Mouse (Mus musculus) heart, embryonic 14.5 days (tissue): ENCODE measurements around the gene Snca. TPM values are rescaled to one million over a fixed set of nuclear protein-coding genes. Genes with fewer than 3 reads are reported as not detected.
"Not testable (repeated sequence)": the region's sequence is repeated elsewhere in the genome, so short reads cannot be mapped to it uniquely, and the experiment has no call there.

ENCODE experiments used
- ATAC-seq: fragments of 200-750 bp; cut with Nextera tagmentation; 2 replicates; pipeline ENCODE4 v1.8.0; 2017; ENCODE audit warnings: low read depth, moderate TSS enrichment; ENCODE audit not compliant: insufficient number of reproducible peaks, insufficient read depth, low FRiP score
- H3K27ac ChIP-seq, 2 experiments: fragments of 200-500 bp in 1 of 2; fragments of 300-500 bp in 1 of 2; sonication (generic) in 1 of 2; replicated peaks in 1 of 2; 2 replicates each; pipeline ENCODE4 v1.5.1; 2012 to 2014; ENCODE audit warnings: low read depth in 2 of 2, low read length in 2 of 2, control low read depth in 1 of 2, mild to moderate bottlenecking in 1 of 2, mixed read lengths in 1 of 2; ENCODE audit not compliant: control insufficient read depth in 1 of 2, insufficient read depth in 1 of 2
- H3K27me3 ChIP-seq: fragments of 300-500 bp; sonication (generic); 2 replicates; pipeline ENCODE4 v1.6.1; 2014; ENCODE audit warnings: mild to moderate bottlenecking, low read length, control low read depth; ENCODE audit not compliant: control insufficient read depth, insufficient read depth
- H3K36me3 ChIP-seq: fragments of 300-500 bp; sonication (generic); 2 replicates; pipeline ENCODE4 v1.6.1; 2014; ENCODE audit warnings: mild to moderate bottlenecking, control low read depth, low read length, mixed read lengths; ENCODE audit not compliant: control insufficient read depth, insufficient read depth
- H3K4me1 ChIP-seq, 2 experiments: fragments of 200-500 bp in 1 of 2; fragments of 300-500 bp in 1 of 2; sonication (generic) in 1 of 2; 2 replicates each; pipeline ENCODE4 v1.6.1; 2012 to 2014; ENCODE audit warnings: low read length in 2 of 2, control low read depth in 1 of 2, mixed read lengths in 1 of 2; ENCODE audit not compliant: control insufficient read depth in 2 of 2, insufficient read depth in 2 of 2
- H3K4me2 ChIP-seq: fragments of 300-500 bp; sonication (generic); 2 replicates; pipeline ENCODE4 v1.6.1; 2014; ENCODE audit warnings: mild to moderate bottlenecking, low read length
- H3K4me3 ChIP-seq, 2 experiments: fragments of 200-500 bp in 1 of 2; fragments of 300-500 bp in 1 of 2; sonication (generic) in 1 of 2; 2 replicates each; pipeline ENCODE4 v1.5.1; 2012 to 2014; ENCODE audit warnings: low read length in 2 of 2, mild to moderate bottlenecking in 2 of 2, control low read depth in 1 of 2, low read depth in 1 of 2, moderate library complexity in 1 of 2; ENCODE audit not compliant: control insufficient read depth in 1 of 2, insufficient read depth in 1 of 2
- H3K9ac ChIP-seq: fragments of 300-500 bp; sonication (generic); 2 replicates; pipeline ENCODE4 v1.6.1; 2014; ENCODE audit warnings: mild to moderate bottlenecking, low read length
- H3K9me3 ChIP-seq: fragments of 300-500 bp; sonication (generic); 2 replicates; pipeline ENCODE4 v1.6.1; 2016; ENCODE audit warnings: low read length, control low read depth; ENCODE audit not compliant: control insufficient read depth
- WGBS: fragments of 180-500 bp; shearing (Covaris S2); extraction: QIAGEN DNeasy Blood & Tissue Kit; methylation state at CpG from one replicate; pipeline ENCODE4 v1.1.7; 2014; 5-methylcytosine and 5-hydroxymethylcytosine counted together
- polyA plus RNA-seq: library from polyadenylated mRNA; unstranded; fragments of >200 nt; fragmentation: Nextera tagmentation; extraction: Ambion mirVana; gene quantifications from 2 replicates; pipeline ENCODE4 v1.2.1, GENCODE M21; 2014

Snca gene
- polyA plus RNA-seq, 1 experiment from 2014 or later = 43.2 TPM

DNA sequence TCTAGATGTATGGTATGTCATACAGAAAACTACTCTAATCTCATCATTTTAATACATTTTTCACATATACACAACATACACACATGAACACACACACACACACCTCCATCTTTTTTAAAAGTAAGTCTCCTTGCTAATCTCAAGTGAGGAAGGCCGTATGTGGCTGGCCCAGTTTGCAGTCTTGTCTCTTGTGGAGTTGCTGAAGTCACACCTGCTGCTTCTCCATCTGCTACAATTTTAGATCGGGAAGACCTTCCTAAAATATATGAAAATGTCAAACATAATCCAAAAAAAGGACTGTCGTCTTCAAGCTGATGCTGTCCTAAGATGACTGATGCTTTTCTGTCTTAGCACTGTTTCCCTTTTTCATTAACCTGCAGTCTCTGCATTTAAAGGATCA, 112.1 kb downstream of the Snca start:
- ATAC-seq = no peak
- H3K4me2 ChIP-seq = no peak overlapping the region
- H3K27me3 ChIP-seq = no peaks in the 10 kb centered on the region
- H3K27ac ChIP-seq = no peak overlapping the region
- no peaks in the 10 kb centered on the region for H3K4me1 ChIP-seq
- WGBS = 80% methylated on average over 3 of the region's 3 CpGs
- no peaks in the 10 kb centered on the region for H3K36me3 ChIP-seq
- H3K4me3 ChIP-seq = no peak overlapping the region
- no peaks in the 10 kb centered on the region for H3K9me3 ChIP-seq
- no peak overlapping the region for H3K9ac ChIP-seq

DNA sequence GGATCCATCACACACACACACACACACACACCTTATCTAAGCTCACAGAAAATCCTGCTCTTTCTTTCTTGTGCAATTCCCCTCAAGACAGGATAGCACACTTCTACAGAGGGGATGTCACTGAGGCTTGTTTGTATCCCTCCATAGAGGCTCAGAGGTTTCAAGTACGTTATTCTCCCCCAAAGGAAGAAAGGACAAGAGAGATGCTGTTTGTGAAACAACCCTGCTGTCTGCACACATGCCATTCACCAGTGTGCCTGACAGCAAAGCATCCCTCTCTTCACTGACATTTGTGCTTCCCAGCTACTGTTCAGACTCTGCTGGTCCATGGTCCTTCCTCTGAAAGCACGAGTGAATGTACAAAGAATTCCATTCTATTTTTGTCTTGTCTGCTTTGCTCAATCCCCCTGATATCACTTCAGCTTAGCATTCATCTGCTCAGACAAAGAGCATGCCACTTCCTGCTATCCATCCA, 119.6 kb downstream of the Snca start:
- 0 out of 4 replicates have a peak overlapping the region, but pooled peaks of 1 of the 2 experiments have one; percentile 9 for H3K27ac ChIP-seq
- H3K4me2 ChIP-seq = no peak overlapping the region
- H3K27me3 ChIP-seq = no peaks in the 10 kb centered on the region
- H3K9ac ChIP-seq = no peak overlapping the region
- no peaks in the 10 kb centered on the region for H3K9me3 ChIP-seq
- no peaks in the 10 kb centered on the region for H3K36me3 ChIP-seq
- no peak for ATAC-seq
- no peak overlapping the region for H3K4me3 ChIP-seq
- H3K4me1 ChIP-seq = peaks cover 0 to 4% of the 10 kb centered on the region in 2 experiments; a peak in 1 of 4 replicates
- 4% methylated on average over 2 of the region's 2 CpGs for WGBS

DNA sequence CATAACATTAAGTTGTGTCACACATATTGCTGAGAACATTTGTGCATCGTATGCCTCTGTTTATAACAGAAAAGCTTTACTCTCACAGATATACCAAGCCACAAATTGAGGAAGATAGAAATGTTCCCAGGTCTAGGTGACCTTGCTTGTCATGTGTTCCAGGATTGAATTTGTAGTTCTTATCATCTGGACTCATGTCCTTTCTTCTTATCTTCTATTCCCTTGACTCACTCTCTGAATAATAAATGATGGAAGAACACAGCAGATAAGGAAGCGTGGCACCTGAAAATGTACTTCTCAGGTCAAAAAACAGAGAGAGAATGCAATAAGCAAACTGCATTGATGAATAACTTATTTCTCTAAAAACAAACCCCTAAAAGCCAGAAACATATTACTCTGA, 131.6 kb downstream of the Snca start:
- 61% methylated on average over 2 of the region's 2 CpGs for WGBS
- no peaks in the 10 kb centered on the region for H3K9me3 ChIP-seq
- H3K27ac ChIP-seq = no peak overlapping the region
- no peak overlapping the region for H3K9ac ChIP-seq
- no peaks in the 10 kb centered on the region for H3K27me3 ChIP-seq
- H3K4me1 ChIP-seq = no peaks in the 10 kb centered on the region
- no peak for ATAC-seq
- no peak overlapping the region for H3K4me3 ChIP-seq
- no peak overlapping the region for H3K4me2 ChIP-seq
- no peaks in the 10 kb centered on the region for H3K36me3 ChIP-seq

DNA sequence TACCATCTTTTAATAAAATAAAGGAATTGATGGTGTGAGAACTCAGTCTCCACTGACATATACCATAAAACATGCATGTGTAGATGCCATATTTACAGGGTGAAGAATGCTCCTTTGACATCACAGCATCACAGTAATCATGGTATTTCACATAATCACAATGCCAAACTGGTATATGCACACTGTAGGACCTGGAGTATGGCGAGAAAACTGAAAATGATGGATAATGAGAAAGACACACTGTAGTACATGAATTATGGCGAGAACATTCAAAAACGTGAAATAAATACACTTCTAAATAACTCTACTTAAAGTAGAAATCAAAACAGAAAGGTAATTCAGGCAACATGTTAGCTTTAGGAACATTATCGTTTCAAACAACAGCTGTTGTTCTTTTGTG, 142.6 kb downstream of the Snca start:
- not testable (repeated sequence) for H3K4me1 ChIP-seq, H3K27me3 ChIP-seq

DNA sequence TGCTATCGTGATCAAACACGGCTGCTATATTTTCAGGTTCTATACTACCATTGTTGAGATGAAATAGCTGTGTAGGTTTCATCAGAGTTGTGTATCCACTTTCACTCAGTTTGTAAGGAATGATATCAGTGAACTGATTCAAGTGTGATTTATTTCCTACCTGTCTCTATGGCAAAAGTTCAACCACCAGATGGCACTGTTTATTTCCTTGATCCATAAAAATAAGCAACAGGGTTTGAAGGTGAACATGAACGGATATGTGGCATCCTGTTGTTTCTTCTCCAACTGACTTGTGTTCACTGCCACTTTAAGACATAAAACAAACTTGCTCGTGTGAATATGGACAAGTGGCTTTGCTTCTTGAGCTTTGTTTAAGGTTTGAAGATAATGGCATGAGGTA, 147.4 kb downstream of the Snca start:
- H3K36me3 ChIP-seq = no peaks in the 10 kb centered on the region
- no peak overlapping the region for H3K27ac ChIP-seq
- no peak overlapping the region for H3K4me3 ChIP-seq
- ATAC-seq = no peak
- no peak overlapping the region for H3K9ac ChIP-seq
- no peak overlapping the region for H3K4me2 ChIP-seq
- 43% methylated on average over 4 of the region's 4 CpGs for WGBS
- H3K27me3 ChIP-seq = no peaks in the 10 kb centered on the region
- H3K9me3 ChIP-seq = no peaks in the 10 kb centered on the region
- no peaks in the 10 kb centered on the region for H3K4me1 ChIP-seq

More for the DNA sequence above, 142.6 kb downstream of the Snca start:
- WGBS = 73% methylated on average over 4 of the region's 4 CpGs
- not testable (repeated sequence) for H3K27ac ChIP-seq, ATAC-seq, H3K4me3 ChIP-seq, H3K9me3 ChIP-seq, H3K4me2 ChIP-seq, H3K9ac ChIP-seq, H3K36me3 ChIP-seq

Other genes with a start within 250 kb of the Snca start
- 3.6 and 4.9 TPM in 2 replicates for gene Mmrn1, start 95.1 kb upstream of the Snca start, polyA plus RNA-seq